Mouse (Mus musculus) ovary, postnatal 10 days (tissue): Measurements from ENCODE around the gene Rhoh.

Source experiments
- DNase-seq: peaks from one replicate; pipeline ENCODE4 v3.0.0; 2022; ENCODE audit warnings: low spot score

Rhoh gene

DNA sequence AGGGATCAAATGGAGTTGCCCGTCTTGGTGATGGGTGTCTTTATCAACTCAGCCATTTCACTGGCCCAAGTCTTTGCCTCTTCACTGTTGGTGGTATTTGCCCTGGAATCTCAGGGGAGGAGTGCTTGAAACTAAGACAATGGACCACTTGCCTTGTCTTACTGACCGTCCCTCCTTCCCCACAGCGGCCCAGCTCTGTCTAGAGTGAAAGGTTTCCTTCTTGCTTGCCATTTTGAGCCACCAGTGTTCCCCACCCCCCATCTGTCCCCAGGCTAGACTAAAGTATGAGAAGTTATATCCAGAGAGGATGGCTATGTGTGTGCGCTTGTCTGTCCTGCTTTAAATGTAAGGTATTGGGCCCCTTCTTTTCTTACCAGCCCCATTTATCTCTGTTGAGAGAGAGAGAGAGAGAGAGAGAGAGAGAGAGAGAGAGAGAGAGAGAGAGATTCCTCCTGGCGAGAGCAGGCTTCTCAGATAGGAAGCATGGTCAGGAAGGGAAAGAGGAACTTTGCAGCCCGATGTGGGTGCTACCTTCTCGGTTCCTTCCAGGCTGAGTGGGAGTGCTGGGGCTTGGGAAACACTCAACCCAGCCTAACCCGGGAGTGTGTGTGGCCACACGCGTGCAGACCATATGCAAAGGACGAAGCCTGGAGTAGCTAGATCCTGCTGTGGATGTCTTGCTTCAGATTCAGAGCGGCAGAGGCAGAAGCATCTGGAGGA, 572 bp upstream of the Rhoh start:
- DNase-seq, result no peak

DNA sequence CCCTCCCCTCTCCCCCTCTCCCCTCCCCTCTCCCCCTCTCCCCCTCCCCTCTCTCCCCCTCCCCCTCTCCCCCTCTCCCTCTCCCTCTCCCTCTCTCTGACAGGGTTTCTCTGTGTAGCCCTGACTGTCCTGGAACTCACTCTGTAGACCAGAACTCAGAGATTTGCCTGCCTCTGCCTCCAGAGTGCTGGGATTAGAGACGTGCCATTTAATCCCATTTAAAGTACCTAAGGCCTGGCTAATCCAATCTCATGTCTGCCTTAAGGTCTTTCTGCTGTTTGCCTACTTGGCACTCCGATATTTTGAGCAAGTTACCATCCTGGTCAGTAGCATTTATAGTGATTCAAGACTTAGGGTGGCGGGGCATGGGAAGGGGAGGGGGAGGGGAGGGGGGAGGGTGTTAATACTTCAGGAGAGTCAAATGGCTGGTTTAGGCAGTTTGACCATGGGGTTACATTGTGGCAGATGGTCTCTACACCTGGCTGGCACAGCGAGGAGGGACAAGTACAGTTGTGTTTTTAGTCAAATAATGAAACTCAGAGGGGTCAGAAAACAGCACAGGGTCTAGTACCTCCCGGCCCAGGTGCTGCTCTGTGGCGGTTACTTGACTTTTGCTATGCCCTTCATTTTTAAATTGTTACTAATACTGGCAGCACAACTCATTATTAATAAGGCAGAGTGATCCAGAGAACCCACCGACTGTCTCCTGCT, 1.4 kb downstream of the Rhoh start:
- no peak for DNase-seq

DNA sequence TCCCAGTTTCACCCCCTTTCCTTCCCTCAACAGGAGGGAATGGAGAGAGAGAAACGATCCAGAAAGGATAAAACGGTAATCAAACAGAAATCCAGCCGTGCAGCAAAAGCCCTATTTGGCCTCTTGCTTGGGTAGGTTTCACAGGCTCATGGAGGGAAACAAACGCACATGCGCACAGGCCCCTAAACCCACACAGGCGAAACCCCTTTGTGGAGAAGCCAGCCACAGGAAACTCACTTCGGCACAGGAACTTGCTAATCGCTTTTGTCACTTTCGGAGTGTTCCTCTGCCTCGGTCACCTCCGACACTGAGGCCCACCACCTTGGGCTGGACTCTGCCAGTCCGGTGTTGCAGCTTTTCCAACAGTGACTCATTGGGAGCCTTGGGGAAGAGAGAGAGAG, 2.3 kb downstream of the Rhoh start:
- DNase-seq, result no peak

DNA sequence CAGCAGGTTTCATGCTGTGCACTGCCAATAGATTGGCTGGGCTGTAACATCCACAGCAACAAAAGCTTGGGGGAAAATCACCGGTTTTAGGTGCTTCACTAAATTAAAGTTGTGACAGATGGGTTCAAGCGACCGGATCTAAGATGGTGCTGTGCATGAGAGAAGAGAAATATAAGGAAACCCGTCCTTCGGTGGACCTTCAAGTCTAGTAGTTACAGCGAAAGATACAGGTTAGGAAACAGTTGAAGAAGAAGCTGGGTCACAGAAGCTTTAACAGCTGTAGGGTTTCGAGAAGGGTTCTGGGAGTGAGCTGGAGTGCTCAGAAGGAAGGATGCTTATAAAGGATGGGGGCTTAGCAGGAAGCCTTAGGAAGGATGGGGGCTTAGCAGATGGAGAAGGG, 3.5 kb downstream of the Rhoh start:
- no peak for DNase-seq

DNA sequence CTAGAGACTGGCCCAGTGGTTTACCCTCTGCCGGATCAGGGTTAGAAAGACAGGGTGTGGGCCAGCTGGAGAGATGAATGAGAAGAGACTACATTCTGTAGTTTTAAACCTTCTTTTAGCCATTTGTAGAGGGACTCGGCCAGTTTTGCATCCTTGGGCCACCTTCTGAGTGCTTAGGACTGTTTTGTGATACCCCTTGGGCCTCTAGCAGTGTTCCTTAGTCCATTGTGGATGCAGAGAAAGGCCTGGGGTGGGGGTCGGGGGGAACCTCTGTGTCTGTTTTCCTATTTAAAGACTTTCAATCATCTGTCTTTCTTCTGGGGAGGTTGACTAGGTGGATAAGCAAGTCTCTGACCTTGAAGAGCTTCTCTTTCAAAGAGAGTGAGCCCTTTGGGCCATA, 3.9 kb downstream of the Rhoh start:
- DNase-seq, result no peak

DNA sequence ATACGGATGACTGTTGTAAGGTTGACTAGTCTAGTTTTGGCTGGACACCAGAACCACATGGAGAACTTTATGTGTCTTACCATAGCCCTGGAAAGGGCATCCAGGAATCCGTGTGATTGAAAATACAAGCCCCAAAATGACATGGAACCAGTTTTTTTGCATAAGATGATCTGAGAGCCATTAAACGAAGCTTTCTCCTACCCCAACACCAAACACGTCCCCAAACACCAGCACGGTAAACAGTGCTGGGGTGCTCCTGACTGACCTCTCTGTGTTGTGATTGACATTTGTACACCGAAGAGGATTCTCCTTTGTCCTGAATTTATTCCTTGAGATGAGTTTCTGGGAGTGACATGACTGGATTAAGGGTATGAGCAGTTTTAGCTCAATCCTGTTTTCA, 5.6 kb downstream of the Rhoh start:
- DNase-seq, result no peak

DNA sequence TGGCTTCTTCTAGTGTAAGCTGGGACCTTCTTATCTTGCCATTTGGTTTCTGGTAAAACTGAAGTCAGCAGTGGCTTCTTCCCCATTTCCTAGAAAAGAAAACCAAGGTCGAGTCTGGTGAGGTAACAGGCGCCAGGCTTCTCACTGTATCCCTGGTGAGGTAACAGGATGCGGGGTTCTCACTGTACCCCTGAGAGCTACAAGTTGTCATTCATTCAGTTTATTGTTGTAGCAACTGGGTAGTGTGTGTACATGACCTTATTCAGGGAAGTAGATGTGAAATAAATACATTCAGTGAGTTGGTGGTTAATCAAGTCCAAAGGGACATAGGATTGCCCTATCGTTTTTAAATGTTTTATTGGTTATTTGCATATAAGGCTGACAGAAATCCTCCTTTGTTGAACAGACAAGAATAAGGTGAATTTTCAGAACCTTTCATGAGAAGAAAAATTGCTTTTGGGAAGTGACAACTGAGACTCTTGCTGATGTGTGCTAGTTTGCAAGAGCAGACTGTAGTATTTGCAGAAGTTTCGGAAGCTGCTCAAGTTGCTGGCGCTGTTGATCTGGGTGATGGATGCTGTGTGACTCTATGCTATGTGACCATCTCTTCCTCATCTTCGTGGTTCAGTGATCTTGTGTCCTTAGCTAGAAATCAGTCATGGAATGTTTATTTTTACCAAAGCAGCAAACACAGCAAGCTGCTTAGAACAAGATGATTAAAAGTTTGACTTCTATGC, 6.5 kb downstream of the Rhoh start:
- DNase-seq, result no peak

DNA sequence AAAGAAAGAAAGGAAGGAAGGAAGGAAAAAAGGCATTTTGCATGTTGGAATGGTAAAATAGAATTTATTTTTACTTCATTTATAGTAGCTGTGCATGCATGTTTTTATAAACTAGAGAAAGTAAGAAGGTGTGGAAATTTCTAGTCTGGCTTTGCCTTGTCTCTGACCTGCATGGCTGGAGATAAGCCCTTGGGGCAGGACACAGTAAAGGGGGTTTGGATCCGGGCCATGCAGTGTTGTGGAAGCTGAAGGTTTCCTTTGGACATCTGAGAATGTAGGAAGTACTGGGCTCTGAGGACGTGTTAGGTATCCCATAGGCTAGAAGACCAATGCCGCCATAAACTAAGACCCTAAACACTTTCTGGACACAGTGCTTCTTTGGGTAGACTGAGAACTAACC, 7.4 kb downstream of the Rhoh start:
- no peak for DNase-seq

DNA sequence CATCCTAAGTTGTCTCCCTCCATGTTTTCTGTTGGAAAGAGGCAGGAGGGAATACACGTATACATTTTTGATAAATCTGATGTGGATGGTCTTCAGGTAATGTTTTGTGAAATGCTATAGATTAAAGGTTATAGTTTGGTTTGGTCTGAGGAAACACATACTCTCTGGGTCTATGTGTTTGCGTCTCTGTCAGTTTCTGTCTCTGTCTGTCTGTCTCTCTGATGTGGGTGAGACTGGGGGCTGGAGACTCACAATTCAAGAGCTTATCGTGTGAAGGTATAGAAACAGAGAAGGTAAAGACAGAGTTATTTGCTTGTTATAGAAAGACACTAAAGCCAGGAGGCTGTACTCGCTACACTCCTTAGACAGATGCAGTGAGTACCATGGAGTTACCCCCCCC, 8.6 kb downstream of the Rhoh start:
- no peak for DNase-seq

DNA sequence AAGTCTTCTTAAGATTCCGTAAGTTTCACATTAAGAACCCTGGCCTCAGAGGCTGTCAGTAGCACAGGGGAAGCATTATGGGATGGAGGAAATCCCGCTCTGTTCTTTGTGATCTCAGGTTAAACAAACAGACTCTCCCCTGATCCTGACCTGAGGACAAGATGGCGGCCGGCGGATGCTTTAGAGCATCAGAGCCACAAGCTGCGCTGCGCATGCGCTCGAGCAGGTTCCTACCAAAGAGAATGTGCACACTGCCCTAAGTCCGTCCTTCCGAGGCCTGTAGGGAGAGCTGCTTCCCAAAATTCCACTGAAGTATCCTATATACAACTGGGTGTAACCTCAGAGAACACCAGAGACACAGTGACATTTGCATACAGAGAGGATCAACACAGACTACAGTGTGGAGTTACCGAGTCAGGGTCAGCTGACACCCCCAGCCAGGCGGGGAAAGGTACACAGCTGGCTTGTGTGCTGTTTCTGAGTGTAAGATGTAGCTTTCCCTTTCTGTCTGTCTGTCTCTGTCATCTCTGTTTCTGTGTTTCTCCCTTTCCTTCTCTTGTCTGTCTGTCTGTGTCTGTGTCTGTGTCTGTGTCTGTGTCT, 10.4 kb downstream of the Rhoh start:
- DNase-seq, result no peak

DNA sequence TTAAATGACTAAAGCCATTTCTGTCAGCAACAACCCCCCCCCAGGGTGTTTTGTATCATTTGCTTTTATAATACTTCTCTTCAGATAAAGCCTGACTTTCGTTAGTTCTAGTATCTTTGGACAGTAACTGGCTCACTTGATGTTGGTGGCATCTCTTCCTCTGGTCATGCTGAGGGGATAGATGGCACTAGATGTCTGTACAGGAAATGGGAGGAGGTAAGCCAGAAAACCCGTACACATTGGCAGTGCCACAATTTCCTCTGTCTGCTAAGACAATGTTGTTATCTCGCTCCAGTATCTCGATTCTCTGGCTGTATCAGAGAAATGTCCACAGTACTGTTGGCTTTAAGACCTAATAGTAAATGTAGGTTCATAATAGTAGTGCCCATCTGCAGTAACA, 12.2 kb downstream of the Rhoh start:
- DNase-seq, result no peak

DNA sequence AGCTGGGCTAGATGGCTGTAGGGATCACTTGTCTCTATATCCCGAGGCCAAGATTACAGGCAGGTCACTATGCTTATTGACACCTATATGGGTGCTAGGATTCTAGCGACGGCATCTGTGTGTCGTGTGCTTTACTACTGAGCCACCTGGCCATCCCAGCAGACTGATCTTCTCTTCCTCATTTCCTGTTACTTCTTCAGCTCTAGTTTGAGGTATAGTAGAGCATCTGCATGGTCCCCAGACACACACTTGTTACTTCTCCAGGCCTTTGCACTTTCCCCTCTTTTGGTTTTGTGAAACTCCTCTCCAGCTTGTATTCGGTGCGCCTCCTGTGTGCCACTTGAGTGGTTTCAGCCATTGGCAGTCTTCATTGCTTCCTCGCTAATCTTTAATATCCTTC, 14.3 kb downstream of the Rhoh start:
- DNase-seq, result no peak

DNA sequence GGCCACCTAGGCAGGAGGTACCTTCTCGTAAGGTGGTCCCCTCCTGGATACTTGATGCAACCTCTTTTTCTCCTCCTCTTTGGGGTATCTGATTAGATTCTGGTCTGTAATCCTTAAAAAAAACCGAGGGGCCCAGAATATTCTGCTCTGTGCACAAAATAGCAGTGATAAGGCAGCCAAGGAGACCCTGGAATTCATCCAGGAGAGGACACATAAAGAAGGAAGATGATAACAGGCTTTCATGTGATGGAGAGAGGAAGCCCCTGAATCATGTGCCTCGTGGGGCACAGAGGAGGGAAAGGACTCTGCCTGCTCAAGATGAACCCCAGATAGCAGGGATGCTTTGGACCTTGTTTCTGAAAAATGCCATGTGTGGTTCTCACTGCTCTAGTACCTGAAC, 17.4 kb downstream of the Rhoh start:
- DNase-seq, result no peak

DNA sequence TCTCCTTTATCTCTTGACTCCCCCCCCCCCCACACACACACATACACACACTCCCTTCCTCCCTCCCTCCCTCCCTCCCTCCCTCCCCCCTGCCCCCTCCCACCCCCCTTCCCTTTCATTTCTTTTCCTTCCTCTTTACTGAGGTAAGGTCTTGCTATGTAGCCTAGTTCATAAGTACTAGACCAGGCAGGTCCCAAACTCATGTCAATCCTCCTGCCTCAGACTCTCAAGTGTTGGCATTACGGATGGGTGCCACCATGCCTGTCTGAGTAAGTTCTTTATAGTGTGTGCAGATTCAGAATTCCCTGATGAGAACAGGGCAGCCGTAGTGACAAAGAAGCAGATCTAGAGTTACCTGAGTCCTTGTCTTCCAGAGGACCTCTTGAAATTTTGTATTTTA, 20.2 kb downstream of the Rhoh start:
- no peak for DNase-seq

DNA sequence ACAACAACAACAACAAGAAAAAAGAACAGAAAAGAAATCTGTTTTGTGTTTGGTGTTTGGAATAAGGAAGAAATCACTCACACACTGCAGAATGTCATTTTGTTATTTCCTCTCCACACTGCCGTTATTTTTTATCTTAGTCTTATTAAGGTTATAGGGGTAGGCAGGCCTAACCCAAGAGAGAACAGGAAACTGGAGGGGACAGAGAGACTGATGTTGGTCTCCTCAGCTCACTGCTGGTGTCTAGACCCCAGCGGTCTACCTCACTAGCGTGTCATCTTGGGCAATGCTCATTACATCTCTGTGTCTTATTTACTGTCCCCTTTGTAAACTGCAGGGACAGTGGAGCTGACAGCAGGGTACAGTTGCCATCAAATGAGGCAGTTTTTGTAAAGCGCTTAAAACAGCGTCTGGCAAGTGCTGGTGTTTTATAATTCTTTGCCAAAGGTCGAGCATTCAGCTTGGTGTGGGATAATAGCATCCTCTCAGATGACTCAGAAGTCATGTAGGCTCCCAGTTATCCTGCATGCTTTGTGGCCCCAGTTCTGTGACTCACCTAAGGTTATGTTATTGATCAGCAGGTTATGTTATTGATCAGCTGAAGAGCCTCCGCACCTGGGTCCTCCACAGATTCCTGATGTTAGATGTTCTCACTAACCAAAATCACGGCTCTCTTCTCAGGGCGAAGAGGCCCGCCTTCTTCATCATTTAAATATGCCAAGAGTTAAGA, 21.6 kb downstream of the Rhoh start:
- no peak for DNase-seq

DNA sequence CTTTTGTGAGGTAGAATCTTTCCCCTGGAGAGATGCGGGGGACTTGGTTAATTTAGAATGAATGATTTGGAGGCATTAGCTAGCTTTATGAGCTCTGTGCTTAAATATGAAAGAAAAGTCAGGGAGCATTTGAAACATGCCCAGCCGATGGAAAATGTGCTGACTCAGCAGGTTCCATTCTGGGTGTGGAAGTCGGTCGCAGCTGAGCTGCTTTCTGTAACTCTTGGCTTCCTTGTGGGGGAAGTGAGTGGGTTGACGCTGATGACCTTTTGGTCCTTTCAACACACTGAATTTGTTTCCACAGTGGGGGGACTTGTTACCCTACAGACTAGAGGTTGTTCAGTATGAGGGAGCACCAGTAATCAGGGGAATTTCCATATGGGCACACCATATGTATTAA, 22.3 kb downstream of the Rhoh start:
- DNase-seq, result no peak

DNA sequence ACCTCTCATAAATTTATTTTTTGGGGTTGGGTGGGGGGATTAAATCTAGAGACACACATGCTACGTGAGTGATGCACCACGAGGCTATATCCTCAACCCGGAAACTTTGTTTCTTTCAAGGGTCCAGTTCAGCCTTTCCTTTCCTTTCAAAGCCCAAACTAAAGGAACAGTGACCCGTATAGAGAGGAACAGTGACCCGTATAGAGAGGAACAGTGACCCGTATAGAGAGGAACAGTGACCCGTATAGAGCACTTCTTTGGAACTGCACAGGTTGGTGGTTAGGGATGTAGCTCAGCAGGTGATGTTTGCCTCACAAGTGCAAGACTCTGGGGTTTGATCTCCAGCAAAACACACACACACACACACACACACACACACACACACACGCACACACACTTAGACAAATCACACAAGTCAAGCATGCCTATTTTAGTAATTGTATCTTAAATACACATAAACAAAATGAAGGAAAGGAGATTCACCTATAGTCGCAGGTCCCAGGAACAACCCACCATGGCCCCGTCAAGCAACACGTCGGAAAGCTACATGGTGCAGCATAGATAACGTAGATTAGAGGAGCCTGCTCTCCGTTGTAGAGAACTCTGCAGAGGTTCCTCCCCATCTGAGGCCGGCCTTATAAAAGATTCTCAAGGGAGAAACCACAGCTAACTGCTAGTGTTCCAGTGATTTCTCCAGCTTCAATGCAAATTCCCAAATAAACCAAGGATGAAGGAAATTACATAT, 24.9 kb downstream of the Rhoh start:
- no peak for DNase-seq

DNA sequence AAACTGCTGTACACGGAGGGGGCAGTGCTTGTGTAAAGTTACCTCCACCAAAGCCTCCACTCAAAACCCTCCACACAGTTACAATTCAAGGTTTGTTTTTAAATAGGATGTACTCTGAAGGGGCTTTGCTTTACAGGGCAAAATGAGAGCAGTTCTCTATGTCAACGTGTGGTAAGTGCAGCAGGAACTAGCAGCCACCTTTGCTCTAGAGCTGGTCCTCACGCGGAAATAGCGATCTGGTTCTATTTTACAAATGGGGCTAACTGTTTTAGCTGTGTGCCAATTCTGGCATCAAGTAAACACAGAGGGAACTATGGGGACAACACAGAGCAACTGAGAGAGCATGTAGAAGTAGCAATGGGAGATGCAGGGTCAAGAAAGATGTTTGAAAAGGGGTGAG, 27.1 kb downstream of the Rhoh start:
- DNase-seq, result no peak

DNA sequence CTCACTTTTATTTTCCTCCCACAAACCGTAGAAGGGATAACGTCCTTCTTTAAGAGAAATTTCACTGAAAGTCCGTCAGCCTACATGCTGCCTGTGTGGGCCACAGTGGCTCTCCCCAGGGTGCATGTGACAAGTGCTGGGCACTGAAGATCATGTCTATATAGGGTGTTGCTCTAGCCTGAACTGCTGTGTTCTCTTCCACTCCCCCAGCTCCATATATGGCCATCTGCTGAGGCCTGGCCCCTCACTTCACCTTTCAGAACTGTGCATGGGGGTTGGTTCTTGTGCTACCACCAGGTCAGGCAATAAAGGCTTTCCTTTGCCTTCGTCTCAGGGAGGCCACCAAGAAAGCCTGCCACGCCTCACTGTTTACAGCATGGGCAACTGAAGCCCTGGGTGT, 28.0 kb downstream of the Rhoh start:
- no peak for DNase-seq

DNA sequence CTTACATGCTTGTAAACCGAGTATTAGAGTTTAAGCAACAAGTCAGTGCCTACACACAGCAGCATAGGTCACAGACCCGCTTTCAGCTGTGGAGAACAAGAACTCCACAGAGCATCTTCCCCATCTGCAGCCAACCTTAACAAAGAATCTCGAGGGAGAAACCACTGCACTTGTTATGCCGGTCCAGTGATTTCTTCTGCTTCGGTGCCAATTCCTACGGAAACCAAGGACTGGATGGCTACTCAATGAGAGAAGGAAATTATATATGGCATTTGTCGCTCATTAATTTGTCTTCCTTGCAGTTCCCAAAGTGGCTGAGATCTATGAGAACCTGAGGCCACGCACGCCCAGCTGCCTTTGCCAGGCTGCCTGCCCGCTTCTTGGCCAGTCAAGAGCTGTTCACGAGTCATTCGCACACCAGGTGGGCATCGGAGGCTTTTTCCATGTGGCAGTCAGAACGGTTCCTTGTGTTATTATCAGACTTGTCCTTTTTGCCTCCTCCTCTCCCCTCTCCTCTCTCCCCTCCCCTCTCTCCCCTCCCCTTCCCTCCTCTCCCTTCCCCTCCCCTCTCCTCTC, 30.3 kb downstream of the Rhoh start:
- no peak for DNase-seq

DNA sequence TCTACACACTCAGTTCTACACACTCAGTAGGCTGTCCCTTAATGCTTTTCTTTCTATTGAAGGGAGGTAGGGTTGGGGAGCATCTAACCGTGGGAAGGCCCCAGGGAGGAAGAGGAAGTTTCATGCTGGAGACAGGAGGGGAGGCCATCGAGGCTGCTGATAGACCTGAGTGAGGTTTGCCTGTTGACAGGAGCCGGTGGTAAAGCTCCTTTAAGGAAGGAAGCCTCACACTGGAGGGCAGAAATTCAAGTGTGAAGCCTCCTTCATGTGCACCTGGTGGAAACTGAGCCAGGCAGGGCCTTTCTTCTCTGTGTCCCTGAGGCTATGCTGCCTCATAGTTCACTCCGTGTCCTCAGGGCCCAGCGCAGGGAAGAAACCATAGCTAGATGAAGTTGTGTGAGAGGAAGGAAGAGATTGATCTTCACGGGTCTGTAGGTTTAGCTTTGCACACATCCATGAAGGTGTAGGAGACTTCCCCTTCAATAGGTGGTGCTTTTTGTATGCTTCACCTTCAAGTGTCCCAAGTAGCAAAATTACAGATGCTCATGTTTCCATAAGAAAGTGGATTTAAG, 34.2 kb downstream of the Rhoh start:
- DNase-seq, result no peak
